ENCODE assay signal across 8 mouse cellular contexts in genomic region chr3:27370125-27370524, GRCm38 (mm10). TPM values are rescaled to one million over a fixed set of nuclear protein-coding genes. Genes with fewer than 3 reads are reported as not detected.
DNase-seq lines count a peak whose midpoint lies in the region; ATAC-seq and TF ChIP-seq lines count a peak whose summit lies in the region.
"Had no signal": no experiment of that assay in that cellular context is flagged by ENCODE, and none has a peak within 500 bp of the region (broad histone marks: within the 10 kb centered on the region; RNA-seq: fewer than 3 reads in every experiment).

No protein-coding gene starts in this region.

- no peak overlapping the region for H3K9ac ChIP-seq in midbrain, postnatal 0 days (replicated peaks; ENCODE audit: low read length, poor library complexity, severe bottlenecking)
- H3K9ac ChIP-seq: liver, embryonic 14.5 days had no signal

- peaks cover 28% of the 10 kb centered on the region for H3K27me3 ChIP-seq in midbrain, postnatal 0 days (ENCODE audit: insufficient read depth, low read length)

- H3K4me1 ChIP-seq in lung, adult 2 months (ENCODE audit: control insufficient read depth, insufficient read depth, low read length), result peaks cover 6% of the 10 kb centered on the region
- H3K4me1 ChIP-seq in midbrain, postnatal 0 days (ENCODE audit: insufficient read depth, low read length), result no peaks in the 10 kb centered on the region

- 5% methylated on average over 10 of the region's 10 CpGs for WGBS in lung, adult 2 months
- 3% methylated on average over 10 of the region's 10 CpGs for WGBS in midbrain, postnatal 0 days

- H3K4me2 ChIP-seq in midbrain, postnatal 0 days (ENCODE audit: low read depth, low read length, poor library complexity, severe bottlenecking), result peak overlapping the region; percentile 97

- no peak for TF ChIP-seq POLR2A in lung, adult 2 months (IDR thresholded peaks at IDR 0.05; ENCODE audit: borderline replicate concordance, extremely low read depth, low read depth, low read length)

- peak; percentile 72 for ATAC-seq in common myeloid progenitor, adult 5-6 weeks (replicated peaks; ENCODE audit: low read depth, poor library complexity, severe bottlenecking)
- no peak for ATAC-seq in midbrain, postnatal 0 days (ENCODE audit: low FRiP score)

- no peak overlapping the region for H3K27ac ChIP-seq in midbrain, postnatal 0 days (ENCODE audit: low read depth, low read length)
- H3K27ac ChIP-seq: liver, embryonic 14.5 days had no signal

- no peaks in the 10 kb centered on the region for H3K9me3 ChIP-seq in midbrain, postnatal 0 days (ENCODE audit: low read length)

- DNase-seq in lung, postnatal 10 days, result peak; percentile 66
- no peak for DNase-seq in lung, adult 2 months
- peak; percentile 32 for DNase-seq in kidney, adult 9 months
- DNase-seq in midbrain, postnatal 0 days (ENCODE audit: low spot score), result no peak
- no peak for DNase-seq in frontal cortex, postnatal 36 days (ENCODE audit: low spot score in 2 of 2)
- no peak for DNase-seq in cerebellum, adult 9-11 months

- H3K4me3 ChIP-seq in lung, adult 2 months (replicated peaks; ENCODE audit: extremely low read depth, low read depth, low read length), result no peak overlapping the region
- H3K4me3 ChIP-seq in midbrain, postnatal 0 days (ENCODE audit: low read depth, low read length), result no peak overlapping the region

- TF ChIP-seq CTCF in lung, adult 2 months (IDR thresholded peaks at IDR 0.05; ENCODE audit: insufficient read depth, low read length), result no peak
- TF ChIP-seq CTCF in midbrain, postnatal 0 days (IDR thresholded peaks at IDR 0.05), result peak; percentile 50

- no peaks in the 10 kb centered on the region for H3K36me3 ChIP-seq in midbrain, postnatal 0 days (ENCODE audit: insufficient read depth, low read length)

RNA-seq across cellular contexts. Expression of gene Ghsr, which starts 1.0 kb away (rescaled TPM):
- not detected in 2 replicates for polyA plus RNA-seq in lung, adult 2 months (2012; rRNA removed)
- not detected in 2 replicates for total RNA-seq in common myeloid progenitor, adult 5-6 weeks (2017)
- total RNA-seq in midbrain, postnatal 0 days (2014; rRNA removed), result 2.5 and 2.8 TPM in 2 replicates
- polyA plus RNA-seq in midbrain, postnatal 0 days (2015; fragmentation: Nextera tagmentation; extraction: Ambion mirVana), result 0.59 and 0.65 TPM in 2 replicates
- polyA plus RNA-seq: liver, embryonic 14.5 days had no signal

RNA-seq across cellular contexts. Expression of gene Tnfsf10, which starts 53.3 kb away (rescaled TPM):
- polyA plus RNA-seq in lung, adult 2 months (2012; rRNA removed), result 26.5 and 37.6 TPM in 2 replicates
- total RNA-seq in common myeloid progenitor, adult 5-6 weeks (2017), result 10.2 and 13.8 TPM in 2 replicates
- total RNA-seq in midbrain, postnatal 0 days (2014; rRNA removed), result 0.47 and 3.3 TPM in 2 replicates
- 0.27 and 0.33 TPM in 2 replicates for polyA plus RNA-seq in midbrain, postnatal 0 days (2015; fragmentation: Nextera tagmentation; extraction: Ambion mirVana)

Comparison
In these comparisons a context has a peak if more than half of its experiments do, and no peak if none do; other contexts are left out.
1. DNase-seq: peak in lung, postnatal 10 days (single experiment) and kidney, adult 9 months (single experiment); none in lung, adult 2 months (single experiment), midbrain, postnatal 0 days (single experiment), frontal cortex, postnatal 36 days (0 of 2) and cerebellum, adult 9-11 months (single experiment).